In genomic region chr12:13150751-13151150, GRCm38 (mm10) we compare ENCODE assay signal across 18 mouse cellular contexts.
DNase-seq lines count a peak whose midpoint lies in the region; ATAC-seq lines count a peak whose summit lies in the region.
"Had no signal": no experiment of that assay in that cellular context is flagged by ENCODE, and none has a peak within 500 bp of the region (broad histone marks: within the 10 kb centered on the region; RNA-seq: fewer than 3 reads in every experiment).

No protein-coding gene starts in this region.

- WGBS in kidney, embryonic 16.5 days, result 40% methylated on average over 4 of the region's 4 CpGs
- 33% methylated on average over 4 of the region's 4 CpGs for whole genome bisulfite sequencing in lung, embryonic 16.5 days
- 88% methylated on average over 4 of the region's 4 CpGs for WGBS in forebrain, embryonic 14.5 days

- H3K27ac ChIP-seq in kidney, embryonic 16.5 days (ENCODE audit: low read length), result no peak overlapping the region
- no peak overlapping the region for H3K27ac ChIP-seq in lung, embryonic 16.5 days (ENCODE audit: low read length)
- no peak overlapping the region for H3K27ac ChIP-seq in forebrain, embryonic 14.5 days (ENCODE audit: low read depth, low read length)
- H3K27ac ChIP-seq: embryonic facial prominence, embryonic 15.5 days; forebrain, embryonic 15.5 days; gastrocnemius, adult 2 months; heart, embryonic 13.5 days; hindbrain, embryonic 14.5 days; limb, embryonic 15.5 days; neural tube, embryonic 12.5 days had no signal

- peaks cover 10% of the 10 kb centered on the region; the same call in 1 of the 2 replicates for H3K4me1 ChIP-seq in kidney, embryonic 16.5 days (ENCODE audit: insufficient read depth, low read length)
- peaks cover 7% of the 10 kb centered on the region; the same call in 1 of the 2 replicates for H3K4me1 ChIP-seq in lung, embryonic 16.5 days (replicated peaks; ENCODE audit: control insufficient read depth, insufficient read depth, low read length)
- no peaks in the 10 kb centered on the region for H3K4me1 ChIP-seq in forebrain, embryonic 14.5 days (ENCODE audit: control insufficient read depth, insufficient read depth, low read length)
- H3K4me1 ChIP-seq: forebrain, embryonic 15.5 days; limb, embryonic 15.5 days; neural tube, embryonic 12.5 days had no signal

- no peaks in the 10 kb centered on the region for H3K9me3 ChIP-seq in kidney, embryonic 16.5 days (ENCODE audit: low read length)
- no peaks in the 10 kb centered on the region for H3K9me3 ChIP-seq in lung, embryonic 16.5 days (ENCODE audit: control insufficient read depth, low read length)
- no peaks in the 10 kb centered on the region for H3K9me3 ChIP-seq in forebrain, embryonic 14.5 days (replicated peaks; ENCODE audit: control insufficient read depth, low read length)
- H3K9me3 ChIP-seq: embryonic facial prominence, embryonic 15.5 days; forebrain, embryonic 15.5 days; heart, embryonic 13.5 days; limb, embryonic 15.5 days; neural tube, embryonic 12.5 days had no signal

- DNase-seq in kidney, adult 11 months, result peak; percentile 36
- DNase-seq in NIH3T3 (ENCODE audit: low read depth), result peak; percentile 48
- DNase-seq in adrenal gland, postnatal 36 days, result peak; percentile 8 to 34
- DNase-seq in right cerebral cortex, postnatal 14 days, result no peak
- DNase-seq in forebrain, embryonic 14.5 days (ENCODE audit: low spot score), result no peak
- DNase-seq: gastrocnemius, adult 2 months; thymus, postnatal 4 days had no signal

- no peak overlapping the region for H3K9ac ChIP-seq in kidney, embryonic 16.5 days (replicated peaks; ENCODE audit: low read length)
- H3K9ac ChIP-seq in lung, embryonic 16.5 days (ENCODE audit: low read length), result no peak overlapping the region
- no peak overlapping the region for H3K9ac ChIP-seq in forebrain, embryonic 14.5 days (ENCODE audit: low read length)
- H3K9ac ChIP-seq: embryonic facial prominence, embryonic 15.5 days; forebrain, embryonic 15.5 days; heart, embryonic 13.5 days; hindbrain, embryonic 14.5 days; limb, embryonic 15.5 days; neural tube, embryonic 12.5 days had no signal

- ATAC-seq in kidney, embryonic 16.5 days (ENCODE audit: low FRiP score, low TSS enrichment), result no peak
- ATAC-seq in lung, embryonic 16.5 days (ENCODE audit: low read depth), result peak; percentile 49
- ATAC-seq in erythroblast, adult 5-6 weeks (replicated peaks; ENCODE audit: low FRiP score, poor library complexity, severe bottlenecking), result no peak
- no peak for ATAC-seq in forebrain, embryonic 14.5 days
- ATAC-seq: forebrain, embryonic 15.5 days; midbrain, embryonic 16.5 days had no signal

- H3K27me3 ChIP-seq in kidney, embryonic 16.5 days (ENCODE audit: insufficient read depth, low read length), result no peaks in the 10 kb centered on the region
- no peaks in the 10 kb centered on the region for H3K27me3 ChIP-seq in lung, embryonic 16.5 days (ENCODE audit: control insufficient read depth, insufficient read depth, low read depth, low read length)
- no peaks in the 10 kb centered on the region for H3K27me3 ChIP-seq in forebrain, embryonic 14.5 days (replicated peaks; ENCODE audit: control insufficient read depth, insufficient read depth, low read length)
- H3K27me3 ChIP-seq: CH12.LX; embryonic facial prominence, embryonic 15.5 days; forebrain, embryonic 15.5 days; heart, embryonic 13.5 days; limb, embryonic 15.5 days; neural tube, embryonic 12.5 days had no signal

- H3K36me3 ChIP-seq in kidney, embryonic 16.5 days (ENCODE audit: insufficient read depth, low read length), result no peaks in the 10 kb centered on the region
- no peaks in the 10 kb centered on the region for H3K36me3 ChIP-seq in lung, embryonic 16.5 days (ENCODE audit: control insufficient read depth, insufficient read depth, low read length)
- H3K36me3 ChIP-seq in forebrain, embryonic 14.5 days (ENCODE audit: control insufficient read depth, insufficient read depth, low read length), result no peaks in the 10 kb centered on the region
- H3K36me3 ChIP-seq: embryonic facial prominence, embryonic 15.5 days; forebrain, embryonic 15.5 days; heart, embryonic 13.5 days; limb, embryonic 15.5 days; neural tube, embryonic 12.5 days had no signal

- no peak overlapping the region for H3K4me2 ChIP-seq in kidney, embryonic 16.5 days (replicated peaks; ENCODE audit: low read depth, low read length)
- H3K4me2 ChIP-seq in lung, embryonic 16.5 days (ENCODE audit: low read depth, low read length), result no peak overlapping the region
- H3K4me2 ChIP-seq in forebrain, embryonic 14.5 days (ENCODE audit: low read length), result no peak overlapping the region
- H3K4me2 ChIP-seq: embryonic facial prominence, embryonic 15.5 days; forebrain, embryonic 15.5 days; heart, embryonic 13.5 days; hindbrain, embryonic 14.5 days; limb, embryonic 15.5 days; neural tube, embryonic 12.5 days had no signal

- no peak overlapping the region for H3K4me3 ChIP-seq in kidney, embryonic 16.5 days (ENCODE audit: low read length)
- no peak overlapping the region for H3K4me3 ChIP-seq in lung, embryonic 16.5 days (ENCODE audit: low read length)
- no peak overlapping the region for H3K4me3 ChIP-seq in forebrain, embryonic 14.5 days (ENCODE audit: low read depth, low read length)
- H3K4me3 ChIP-seq: embryonic facial prominence, embryonic 15.5 days; forebrain, embryonic 15.5 days; gastrocnemius, adult 2 months; heart, embryonic 13.5 days; limb, embryonic 15.5 days; neural tube, embryonic 12.5 days had no signal

Comparison
In these comparisons a context has a peak if more than half of its experiments do, and no peak if none do; other contexts are left out.
1. DNase-seq: peak in kidney, adult 11 months (single experiment), NIH3T3 (single experiment) and adrenal gland, postnatal 36 days (2 of 2); none in right cerebral cortex, postnatal 14 days (single experiment) and forebrain, embryonic 14.5 days (single experiment).